Mouse (Mus musculus): ENCODE results near the gene Dhx32.

GRCm38 (mm10) chr7:133743611-133744010 is 38.9 kb downstream of the Dhx32 start:
- TF ChIP-seq NELFE (IDR thresholded peaks at IDR 0.05; ENCODE audit: low read depth, low read length) (no peak), MYB (IDR thresholded peaks at IDR 0.05; ENCODE audit: low read depth, low read length) (no peak), JUND (IDR thresholded peaks at IDR 0.05; ENCODE audit: low read depth, low read length) (no peak), HCFC1 (IDR thresholded peaks at IDR 0.05; ENCODE audit: low read depth, low read length) (no peak), CTCF (IDR thresholded peaks at IDR 0.05 in 2 of 3, conservative IDR thresholded peaks at IDR 0.05 in 1 of 3; ENCODE audit: control insufficient read depth in 1 of 3, insufficient read depth in 1 of 3, low read depth in 2 of 3, low read length in 3 of 3, poor library complexity in 1 of 3, severe bottlenecking in 1 of 3) (no peak), MXI1 (IDR thresholded peaks at IDR 0.05; ENCODE audit: low read depth, low read length) (no peak), MAFK (IDR thresholded peaks at IDR 0.05; ENCODE audit: borderline replicate concordance, low read depth, low read length) (no peak), BHLHE40 (IDR thresholded peaks at IDR 0.05; ENCODE audit: borderline replicate concordance, low read depth, low read length) (no peak), TCF12 (IDR thresholded peaks at IDR 0.05; ENCODE audit: low read depth, low read length) (no peak), ZMIZ1 (IDR thresholded peaks at IDR 0.05; ENCODE audit: low read depth, low read length) (no peak), POLR2A (IDR thresholded peaks at IDR 0.05; ENCODE audit: control insufficient read depth in 1 of 2, insufficient read depth in 1 of 2, low read depth in 1 of 2, low read length in 2 of 2, poor library complexity in 1 of 2) (no peak), MAX (IDR thresholded peaks at IDR 0.05; ENCODE audit: low read length) (peak; percentile 46; the same call in 1 of the 2 replicates), EP300 (IDR thresholded peaks at IDR 0.05; ENCODE audit: low read depth in 1 of 2, low read length in 2 of 2) (no peak), E2F4 (IDR thresholded peaks at IDR 0.05; ENCODE audit: borderline replicate concordance, low read depth, low read length) (no peak)

All from MEL (cell line).